10 mouse cellular contexts compared by ENCODE assay signal in the genomic region with DNA sequence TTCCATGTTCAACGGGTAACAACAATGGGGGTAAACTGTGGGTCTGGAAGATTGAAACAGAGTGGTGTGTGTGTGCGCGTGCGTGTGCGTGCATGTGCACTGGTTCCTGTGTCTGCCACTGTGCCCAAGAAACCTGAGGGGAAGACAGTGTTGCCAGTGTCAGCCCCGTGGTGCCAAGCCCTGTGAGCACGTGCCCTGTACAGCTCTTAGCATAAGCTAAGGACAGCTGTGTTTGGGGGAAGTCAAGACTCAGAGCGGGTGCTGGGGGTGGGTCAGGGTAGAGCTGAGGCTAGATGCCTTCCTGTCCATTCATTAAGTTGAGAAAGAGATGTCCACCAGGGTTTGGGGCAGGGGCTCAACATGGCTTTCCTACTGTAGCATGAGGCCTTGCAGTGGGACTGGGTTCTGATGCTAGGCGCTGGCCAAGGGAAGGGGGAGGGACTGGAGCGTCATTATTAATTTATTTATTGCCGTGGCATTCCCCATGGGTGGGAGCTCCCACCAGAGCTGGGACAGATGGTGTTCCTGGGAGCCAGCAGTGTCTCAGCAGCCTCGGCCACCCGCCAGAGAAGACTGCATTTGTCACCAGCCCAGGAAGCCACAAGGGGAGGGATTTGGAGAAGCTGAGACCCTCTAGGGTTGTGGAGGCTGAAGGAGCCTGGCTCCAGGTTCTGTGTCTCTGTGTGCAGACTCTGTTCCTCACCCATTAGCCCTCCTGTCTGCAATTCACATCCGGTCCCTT. TPM values are rescaled to one million over a fixed set of nuclear protein-coding genes. Genes with fewer than 3 reads are reported as not detected.
DNase-seq lines count a peak whose midpoint lies in the region; ATAC-seq and TF ChIP-seq lines count a peak whose summit lies in the region.
"Had no signal": no experiment of that assay in that cellular context is flagged by ENCODE, and none has a peak within 500 bp of the region (broad histone marks: within the 10 kb centered on the region; RNA-seq: fewer than 3 reads in every experiment).

No protein-coding gene starts in this region.

- peak overlapping the region; percentile 51 for H3K27ac ChIP-seq in heart, postnatal 0 days (ENCODE audit: low read depth)
- peak overlapping the region; percentile 62 for H3K27ac ChIP-seq in neural tube, embryonic 13.5 days (replicated peaks)
- no peak overlapping the region for H3K27ac ChIP-seq in neural tube, embryonic 15.5 days (replicated peaks)
- H3K27ac ChIP-seq: macrophage had no signal

- H3K4me2 ChIP-seq in heart, postnatal 0 days (ENCODE audit: low read depth, low read length), result no peak overlapping the region
- no peak overlapping the region for H3K4me2 ChIP-seq in neural tube, embryonic 13.5 days
- no peak overlapping the region for H3K4me2 ChIP-seq in neural tube, embryonic 15.5 days

- no peaks in the 10 kb centered on the region for H3K9me3 ChIP-seq in heart, postnatal 0 days (replicated peaks; ENCODE audit: control insufficient read depth, low read length)
- no peaks in the 10 kb centered on the region for H3K9me3 ChIP-seq in neural tube, embryonic 13.5 days
- no peaks in the 10 kb centered on the region for H3K9me3 ChIP-seq in neural tube, embryonic 15.5 days (replicated peaks)

- H3K27me3 ChIP-seq in heart, postnatal 0 days (ENCODE audit: control insufficient read depth, insufficient read depth, low read length), result no peaks in the 10 kb centered on the region
- 0 out of 2 replicates have a peak, but pooled peaks cover 3% of the 10 kb centered on the region for H3K27me3 ChIP-seq in neural tube, embryonic 13.5 days
- no peaks in the 10 kb centered on the region for H3K27me3 ChIP-seq in neural tube, embryonic 15.5 days (replicated peaks)

- TF ChIP-seq EP300 in heart, postnatal 0 days (IDR thresholded peaks at IDR 0.05; ENCODE audit: low read depth), result no peak

- peaks cover 79% of the 10 kb centered on the region for H3K4me1 ChIP-seq in heart, postnatal 0 days (ENCODE audit: control insufficient read depth, insufficient read depth)
- H3K4me1 ChIP-seq in neural tube, embryonic 13.5 days (replicated peaks), result peaks cover 92% of the 10 kb centered on the region
- H3K4me1 ChIP-seq in neural tube, embryonic 15.5 days, result peaks cover 44% of the 10 kb centered on the region

- no peak overlapping the region for H3K9ac ChIP-seq in heart, postnatal 0 days (replicated peaks; ENCODE audit: low read depth, low read length)
- no peak overlapping the region for H3K9ac ChIP-seq in neural tube, embryonic 13.5 days
- H3K9ac ChIP-seq in neural tube, embryonic 15.5 days (replicated peaks), result no peak overlapping the region

- ATAC-seq in heart, postnatal 0 days (ENCODE audit: insufficient read depth, low read depth), result no peak
- ATAC-seq in neural tube, embryonic 13.5 days (ENCODE audit: low read depth), result peak; percentile 21; the same call in 1 of the 2 replicates
- no peak for ATAC-seq in neural tube, embryonic 15.5 days (ENCODE audit: low FRiP score)
- ATAC-seq in activated CD4-positive, CD25-positive, alpha-beta regulatory T cell, adult 4 months, result no peak

- no peak overlapping the region for H3K4me3 ChIP-seq in heart, postnatal 0 days (ENCODE audit: low read depth, low read length)
- no peak overlapping the region for H3K4me3 ChIP-seq in neural tube, embryonic 13.5 days
- H3K4me3 ChIP-seq in neural tube, embryonic 15.5 days (replicated peaks), result no peak overlapping the region

- 69% methylated on average over 14 of the region's 14 CpGs for WGBS in heart, postnatal 0 days
- WGBS in neural tube, embryonic 13.5 days, result 70% methylated on average over 14 of the region's 14 CpGs
- 57% methylated on average over 14 of the region's 14 CpGs for WGBS in neural tube, embryonic 15.5 days

- no peak for TF ChIP-seq CTCF in heart, postnatal 0 days (IDR thresholded peaks at IDR 0.05; ENCODE audit: low read depth)

- no peak for DNase-seq in heart, postnatal 0 days (ENCODE audit: low spot score)
- no peak for DNase-seq in heart, adult 9 months (ENCODE audit: low spot score in 2 of 2)
- peak; percentile 36 to 55 for DNase-seq in kidney, postnatal 25 days
- peak; percentile 67 for DNase-seq in right cerebral cortex, postnatal 4 days
- DNase-seq in urinary bladder, postnatal 10 days (ENCODE audit: low spot score), result no peak

- no peaks in the 10 kb centered on the region for H3K36me3 ChIP-seq in heart, postnatal 0 days (replicated peaks; ENCODE audit: control insufficient read depth, insufficient read depth, low read length)
- H3K36me3 ChIP-seq in neural tube, embryonic 13.5 days, result no peaks in the 10 kb centered on the region
- H3K36me3 ChIP-seq in neural tube, embryonic 15.5 days, result no peaks in the 10 kb centered on the region

RNA-seq across cellular contexts. Expression of gene Pde2a, which starts 41.0 kb away (rescaled TPM):
- total RNA-seq in heart, postnatal 0 days (2014; rRNA removed; ENCODE audit: low replicate concordance), result 4.7 and 35.2 TPM in 2 replicates
- 19.3 and 22.1 TPM in 2 replicates for polyA plus RNA-seq in heart, postnatal 0 days (2015; fragmentation: Nextera tagmentation; extraction: Ambion mirVana)
- 43.6 TPM in 2 replicates for polyA plus RNA-seq in neural tube, embryonic 13.5 days (2015; fragmentation: Nextera tagmentation; extraction: Ambion mirVana)
- polyA plus RNA-seq in neural tube, embryonic 15.5 days (2015; fragmentation: Nextera tagmentation; extraction: Ambion mirVana), result 27.9 and 28.5 TPM in 2 replicates
- polyA plus RNA-seq in activated CD4-positive, CD25-positive, alpha-beta regulatory T cell, adult 4 months (2017; shearing (Covaris generic)), result 10 to 100 TPM; 13.4 to 18.5 TPM

RNA-seq across cellular contexts. Expression of gene Gm45837, which starts 51.8 kb away (rescaled TPM):
- 33.8 TPM in 1 of 2 replicates, not detected in the other for total RNA-seq in heart, postnatal 0 days (2014; rRNA removed; ENCODE audit: low replicate concordance)
- polyA plus RNA-seq in heart, postnatal 0 days (2015; fragmentation: Nextera tagmentation; extraction: Ambion mirVana), result 2.4 TPM in 1 of 2 replicates, not detected in the other
- polyA plus RNA-seq in neural tube, embryonic 13.5 days (2015; fragmentation: Nextera tagmentation; extraction: Ambion mirVana), result not detected in 2 replicates
- polyA plus RNA-seq in neural tube, embryonic 15.5 days (2015; fragmentation: Nextera tagmentation; extraction: Ambion mirVana), result 0.99 TPM in 1 of 2 replicates, not detected in the other
- 10 to 100 TPM; 15.9 to 22.1 TPM for polyA plus RNA-seq in activated CD4-positive, CD25-positive, alpha-beta regulatory T cell, adult 4 months (2017; shearing (Covaris generic))
- polyA plus RNA-seq: large intestine, adult 2 months; macrophage had no signal

Comparison
In these comparisons a context has a peak if more than half of its experiments do, and no peak if none do; other contexts are left out.
1. DNase-seq: peak in kidney, postnatal 25 days (2 of 2) and right cerebral cortex, postnatal 4 days (single experiment); none in heart, postnatal 0 days (single experiment), heart, adult 9 months (0 of 2) and urinary bladder, postnatal 10 days (single experiment).